Mouse (Mus musculus): ENCODE results near the gene Wnt10b. TPM values are rescaled to one million over a fixed set of nuclear protein-coding genes. Genes with fewer than 3 reads are reported as not detected.
A peak's percentile ranks its signal among the peaks of the same experiment; 100 is the strongest.
"Not testable (repeated sequence)": the region's sequence is repeated elsewhere in the genome, so short reads cannot be mapped to it uniquely, and the experiment has no call there.

Wnt10b gene
- polyA plus RNA-seq, 1 experiment from 2014 or later, result not detected

- H3K9me3 ChIP-seq (ENCODE audit: control insufficient read depth, low read depth, low read length), result no peaks in the 10 kb centered on the region
- H3K4me1 ChIP-seq (ENCODE audit: control insufficient read depth, insufficient read depth, low read length), result peaks cover 6% of the 10 kb centered on the region; the same call in 1 of the 2 replicates
- no peak overlapping the region for H3K4me3 ChIP-seq (ENCODE audit: low read depth, low read length)
- ATAC-seq (ENCODE audit: insufficient number of reproducible peaks, insufficient read depth, low FRiP score, low read depth), result no peak
- no peak overlapping the region for H3K27ac ChIP-seq (ENCODE audit: low read length)
- no peak overlapping the region for H3K9ac ChIP-seq (replicated peaks; ENCODE audit: low read depth, low read length)
- peaks cover 6% of the 10 kb centered on the region; the same call in 1 of the 2 replicates for H3K36me3 ChIP-seq (ENCODE audit: control insufficient read depth, insufficient read depth, low read length)
- no peaks in the 10 kb centered on the region for H3K27me3 ChIP-seq (ENCODE audit: control insufficient read depth, insufficient read depth, low read length)
- no peak overlapping the region for H3K4me2 ChIP-seq (replicated peaks; ENCODE audit: low read depth, low read length)
- WGBS, result 67% methylated on average over 6 of the region's 6 CpGs
These were observed 30.7 kb downstream of the Wnt10b start for GRCm38 (mm10) chr15:98747296-98747695.

GRCm38 (mm10) chr15:98746344-98746965 is 31.5 kb downstream of the Wnt10b start:
- no peaks in the 10 kb centered on the region for H3K9me3 ChIP-seq (ENCODE audit: control insufficient read depth, low read depth, low read length)
- no peak overlapping the region for H3K4me2 ChIP-seq (replicated peaks; ENCODE audit: low read depth, low read length)
- ATAC-seq (ENCODE audit: insufficient number of reproducible peaks, insufficient read depth, low FRiP score, low read depth), result no peak
- H3K27me3 ChIP-seq (ENCODE audit: control insufficient read depth, insufficient read depth, low read length), result no peaks in the 10 kb centered on the region
- no peak overlapping the region for H3K27ac ChIP-seq (ENCODE audit: low read length)
- WGBS, result 77% methylated on average over 10 of the region's 10 CpGs
- peaks cover 11% of the 10 kb centered on the region; the same call in 1 of the 2 replicates for H3K36me3 ChIP-seq (ENCODE audit: control insufficient read depth, insufficient read depth, low read length)
- H3K4me3 ChIP-seq (ENCODE audit: low read depth, low read length), result no peak overlapping the region
- peaks cover 6% of the 10 kb centered on the region; the same call in 1 of the 2 replicates for H3K4me1 ChIP-seq (ENCODE audit: control insufficient read depth, insufficient read depth, low read length)
- H3K9ac ChIP-seq (replicated peaks; ENCODE audit: low read depth, low read length), result no peak overlapping the region

GRCm38 (mm10) chr15:98743863-98744262 is 34.1 kb downstream of the Wnt10b start:
- not testable (repeated sequence) for H3K4me1 ChIP-seq (ENCODE audit: control insufficient read depth, insufficient read depth, low read length); ATAC-seq (ENCODE audit: insufficient number of reproducible peaks, insufficient read depth, low FRiP score, low read depth); H3K27ac ChIP-seq (ENCODE audit: low read length)

GRCm38 (mm10) chr15:98742766-98743428 is 35.1 kb downstream of the Wnt10b start:
- H3K27ac ChIP-seq (ENCODE audit: low read length), result no peak overlapping the region

More at GRCm38 (mm10) chr15:98743863-98744262, 34.1 kb downstream of the Wnt10b start:
- not testable (repeated sequence) for H3K4me2 ChIP-seq (replicated peaks; ENCODE audit: low read depth, low read length); H3K4me3 ChIP-seq (ENCODE audit: low read depth, low read length); H3K9me3 ChIP-seq (ENCODE audit: control insufficient read depth, low read depth, low read length); H3K27me3 ChIP-seq (ENCODE audit: control insufficient read depth, insufficient read depth, low read length); H3K9ac ChIP-seq (replicated peaks; ENCODE audit: low read depth, low read length)
- WGBS, result 85% methylated on average over 3 of the region's 3 CpGs
- peaks cover 34% of the 10 kb centered on the region for H3K36me3 ChIP-seq (ENCODE audit: control insufficient read depth, insufficient read depth, low read length)

GRCm38 (mm10) chr15:98740219-98740618 is 37.7 kb downstream of the Wnt10b start:
- H3K9ac ChIP-seq (replicated peaks; ENCODE audit: low read depth, low read length), result no peak overlapping the region
- no peaks in the 10 kb centered on the region for H3K4me1 ChIP-seq (ENCODE audit: control insufficient read depth, insufficient read depth, low read length)
- no peak overlapping the region for H3K4me3 ChIP-seq (ENCODE audit: low read depth, low read length)
- H3K27me3 ChIP-seq (ENCODE audit: control insufficient read depth, insufficient read depth, low read length), result no peaks in the 10 kb centered on the region
- H3K36me3 ChIP-seq (ENCODE audit: control insufficient read depth, insufficient read depth, low read length), result peaks cover 45% of the 10 kb centered on the region
- H3K4me2 ChIP-seq (replicated peaks; ENCODE audit: low read depth, low read length), result no peak overlapping the region
- no peak overlapping the region for H3K27ac ChIP-seq (ENCODE audit: low read length)
- H3K9me3 ChIP-seq (ENCODE audit: control insufficient read depth, low read depth, low read length), result no peaks in the 10 kb centered on the region
- WGBS, result 88% methylated on average over 8 of the region's 8 CpGs
- no peak for ATAC-seq (ENCODE audit: insufficient number of reproducible peaks, insufficient read depth, low FRiP score, low read depth)

More at GRCm38 (mm10) chr15:98742766-98743428, 35.1 kb downstream of the Wnt10b start:
- peaks cover 6% of the 10 kb centered on the region; the same call in 1 of the 2 replicates for H3K4me1 ChIP-seq (ENCODE audit: control insufficient read depth, insufficient read depth, low read length)
- H3K9me3 ChIP-seq (ENCODE audit: control insufficient read depth, low read depth, low read length), result no peaks in the 10 kb centered on the region
- H3K4me3 ChIP-seq (ENCODE audit: low read depth, low read length), result no peak overlapping the region
- ATAC-seq (ENCODE audit: insufficient number of reproducible peaks, insufficient read depth, low FRiP score, low read depth), result no peak
- H3K4me2 ChIP-seq (replicated peaks; ENCODE audit: low read depth, low read length), result no peak overlapping the region
- H3K27me3 ChIP-seq (ENCODE audit: control insufficient read depth, insufficient read depth, low read length), result no peaks in the 10 kb centered on the region
- WGBS, result 78% methylated on average over 8 of the region's 8 CpGs
- peaks cover 38% of the 10 kb centered on the region for H3K36me3 ChIP-seq (ENCODE audit: control insufficient read depth, insufficient read depth, low read length)
- no peak overlapping the region for H3K9ac ChIP-seq (replicated peaks; ENCODE audit: low read depth, low read length)

GRCm38 (mm10) chr15:98738796-98739195 is 39.2 kb downstream of the Wnt10b start:
- Histone ChIP-seq H3K9ac (replicated peaks; ENCODE audit: low read depth, low read length) (no peak overlapping the region), H3K27me3 (ENCODE audit: control insufficient read depth, insufficient read depth, low read length) (no peaks in the 10 kb centered on the region), H3K9me3 (ENCODE audit: control insufficient read depth, low read depth, low read length) (no peaks in the 10 kb centered on the region), H3K27ac (ENCODE audit: low read length) (no peak overlapping the region), H3K36me3 (ENCODE audit: control insufficient read depth, insufficient read depth, low read length) (peaks cover 45% of the 10 kb centered on the region), H3K4me1 (ENCODE audit: control insufficient read depth, insufficient read depth, low read length) (no peaks in the 10 kb centered on the region), H3K4me2 (replicated peaks; ENCODE audit: low read depth, low read length) (no peak overlapping the region), H3K4me3 (ENCODE audit: low read depth, low read length) (no peak overlapping the region)
- WGBS, result 58% methylated on average over 4 of the region's 4 CpGs
- ATAC-seq (ENCODE audit: insufficient number of reproducible peaks, insufficient read depth, low FRiP score, low read depth), result no peak; the same call in 1 of the 2 replicates

- no peak overlapping the region for H3K27ac ChIP-seq (ENCODE audit: low read length)
- no peaks in the 10 kb centered on the region for H3K9me3 ChIP-seq (ENCODE audit: control insufficient read depth, low read depth, low read length)
- H3K4me2 ChIP-seq (replicated peaks; ENCODE audit: low read depth, low read length), result no peak overlapping the region
- peak; percentile 79 for ATAC-seq (ENCODE audit: insufficient number of reproducible peaks, insufficient read depth, low FRiP score, low read depth)
- no peaks in the 10 kb centered on the region for H3K27me3 ChIP-seq (ENCODE audit: control insufficient read depth, insufficient read depth, low read length)
- H3K9ac ChIP-seq (replicated peaks; ENCODE audit: low read depth, low read length), result no peak overlapping the region
- 0 out of 2 replicates have a peak, but pooled peaks cover 2% of the 10 kb centered on the region for H3K4me1 ChIP-seq (ENCODE audit: control insufficient read depth, insufficient read depth, low read length)
- H3K4me3 ChIP-seq (ENCODE audit: low read depth, low read length), result no peak overlapping the region
- peaks cover 45% of the 10 kb centered on the region for H3K36me3 ChIP-seq (ENCODE audit: control insufficient read depth, insufficient read depth, low read length)
These were observed 40.1 kb downstream of the Wnt10b start for GRCm38 (mm10) chr15:98737881-98738280.

GRCm38 (mm10) chr15:98736521-98736920 is 41.4 kb downstream of the Wnt10b start:
- 89% methylated on average over 10 of the region's 10 CpGs for WGBS
- no peak for ATAC-seq (ENCODE audit: insufficient number of reproducible peaks, insufficient read depth, low FRiP score, low read depth)
- Histone ChIP-seq H3K4me1 (ENCODE audit: control insufficient read depth, insufficient read depth, low read length) (0 out of 2 replicates have a peak, but pooled peaks cover 2% of the 10 kb centered on the region), H3K9me3 (ENCODE audit: control insufficient read depth, low read depth, low read length) (no peaks in the 10 kb centered on the region), H3K27me3 (ENCODE audit: control insufficient read depth, insufficient read depth, low read length) (no peaks in the 10 kb centered on the region), H3K36me3 (ENCODE audit: control insufficient read depth, insufficient read depth, low read length) (peaks cover 38% of the 10 kb centered on the region), H3K27ac (ENCODE audit: low read length) (no peak overlapping the region), H3K4me3 (ENCODE audit: low read depth, low read length) (no peak overlapping the region), H3K9ac (replicated peaks; ENCODE audit: low read depth, low read length) (no peak overlapping the region), H3K4me2 (replicated peaks; ENCODE audit: low read depth, low read length) (no peak overlapping the region)

Measured in stomach, embryonic 14.5 days (tissue).